Mouse (Mus musculus) embryonic facial prominence, embryonic 11.5 days (tissue): Measurements from ENCODE around the gene Topaz1. TPM values are rescaled to one million over a fixed set of nuclear protein-coding genes. Genes with fewer than 3 reads are reported as not detected.
A peak's percentile ranks its signal among the peaks of the same experiment; 100 is the strongest.

Experiments used
- ATAC-seq: fragments of 200-750 bp; cut with Nextera tagmentation; replicated peaks from 2 replicates; pipeline ENCODE4 v1.8.0; 2017; ENCODE audit warnings: low read depth; ENCODE audit not compliant: insufficient number of reproducible peaks, low FRiP score, low TSS enrichment
- DNase-seq: peaks from one replicate; pipeline ENCODE4 v3.0.0-alpha.2; 2015; ENCODE audit warnings: low spot score
- H3K27ac ChIP-seq: fragments of 300-500 bp; sonication (generic); replicated peaks from 2 replicates; pipeline ENCODE4 v1.5.1; 2014; ENCODE audit warnings: mild to moderate bottlenecking, low read depth, low read length, control low read depth
- H3K27me3 ChIP-seq: fragments of 300-500 bp; sonication (generic); 2 replicates; pipeline ENCODE4 v1.6.1; 2014; ENCODE audit warnings: mild to moderate bottlenecking, low read length, moderate library complexity, mixed read lengths; ENCODE audit not compliant: control insufficient read depth, insufficient read depth
- H3K36me3 ChIP-seq: fragments of 300-500 bp; sonication (generic); replicated peaks from 2 replicates; pipeline ENCODE4 v1.6.1; 2014; ENCODE audit warnings: low read depth, mild to moderate bottlenecking, low read length, moderate library complexity, mixed read lengths; ENCODE audit not compliant: control insufficient read depth, insufficient read depth
- H3K4me1 ChIP-seq: fragments of 300-500 bp; sonication (generic); 2 replicates; pipeline ENCODE4 v1.6.1; 2014; ENCODE audit warnings: low read length, mixed read lengths; ENCODE audit not compliant: control insufficient read depth, insufficient read depth
- H3K4me2 ChIP-seq: fragments of 300-500 bp; sonication (generic); 2 replicates; pipeline ENCODE4 v1.6.1; 2014; ENCODE audit warnings: low read depth, mild to moderate bottlenecking, control low read depth, low read length, moderate library complexity
- H3K4me3 ChIP-seq: fragments of 300-500 bp; sonication (generic); 2 replicates; pipeline ENCODE4 v1.5.1; 2014; ENCODE audit warnings: low read depth, low read length, control low read depth
- H3K9ac ChIP-seq: fragments of 300-500 bp; sonication (generic); replicated peaks from 2 replicates; pipeline ENCODE4 v1.6.1; 2014; ENCODE audit warnings: mild to moderate bottlenecking, control low read depth, low read length
- H3K9me3 ChIP-seq: fragments of 300-500 bp; sonication (generic); replicated peaks from 2 replicates; pipeline ENCODE4 v1.6.1; 2016; ENCODE audit warnings: mild to moderate bottlenecking, low read length, inconsistent platforms, mixed read lengths; ENCODE audit not compliant: control insufficient read depth
- WGBS: fragments of 180-500 bp; shearing (Covaris S2); extraction: QIAGEN DNeasy Blood & Tissue Kit; methylation state at CpG from one replicate; pipeline ENCODE4 v1.1.7; 2014; 5-methylcytosine and 5-hydroxymethylcytosine counted together
- polyA plus RNA-seq: library from polyadenylated mRNA; unstranded; fragments of >200 nt; fragmentation: Nextera tagmentation; extraction: Ambion mirVana; gene quantifications from 2 replicates; pipeline ENCODE4 v1.2.1, GENCODE M21; 2014

The Topaz1 gene
- polyA plus RNA-seq, 1 experiment from 2014 or later, result not detected

DNA sequence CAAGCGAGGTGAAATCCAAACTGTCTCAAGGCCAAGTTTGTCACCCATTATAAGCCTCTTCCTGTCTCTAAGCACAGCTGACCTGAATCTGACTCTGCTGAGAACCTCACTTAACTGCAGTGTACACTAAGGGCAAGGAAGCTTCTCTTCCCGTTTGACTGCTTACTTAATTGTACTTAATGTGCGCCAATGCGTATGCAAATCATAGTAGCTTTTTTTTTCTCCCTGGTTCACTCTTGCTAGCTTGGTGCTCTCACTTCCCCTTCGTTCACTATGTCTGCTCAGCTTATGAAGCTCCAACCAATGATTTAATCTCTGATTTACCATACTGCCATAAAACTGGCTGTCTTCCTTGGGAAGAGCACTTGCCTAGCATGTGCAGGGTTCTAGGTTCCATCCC is 38.1 kb downstream of the Topaz1 start:
- WGBS, result 75% methylated on average over 5 of the region's 5 CpGs
- no peaks in the 10 kb centered on the region for H3K27me3 ChIP-seq
- H3K9me3 ChIP-seq, result no peaks in the 10 kb centered on the region
- H3K4me3 ChIP-seq, result no peak overlapping the region
- ATAC-seq (no peak), DNase-seq (no peak)
- no peak overlapping the region for H3K27ac ChIP-seq
- no peak overlapping the region for H3K4me2 ChIP-seq
- no peak overlapping the region for H3K9ac ChIP-seq
- no peaks in the 10 kb centered on the region for H3K36me3 ChIP-seq
- no peaks in the 10 kb centered on the region for H3K4me1 ChIP-seq

DNA sequence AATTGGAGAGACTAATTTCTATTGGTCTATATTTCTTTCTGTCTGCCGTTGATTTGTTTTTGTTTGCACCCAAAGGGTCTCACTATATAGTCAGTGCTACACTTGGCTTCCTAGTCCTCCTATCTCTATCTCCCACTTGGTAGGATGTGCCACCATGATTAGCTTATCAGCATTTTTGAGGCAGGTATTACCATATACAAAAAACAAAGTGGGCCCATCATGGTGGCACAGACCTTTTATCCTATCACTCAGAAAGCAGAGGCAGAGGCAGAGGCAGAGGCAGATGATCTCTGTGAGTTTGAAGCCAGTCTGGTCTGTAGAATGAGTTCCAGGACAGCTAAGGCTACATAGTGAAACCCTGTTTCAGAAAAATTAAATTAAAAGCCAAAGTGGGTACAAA is 39.4 kb downstream of the Topaz1 start:
- WGBS, result 94% methylated on average over 1 of the region's 1 CpGs
- Histone ChIP-seq H3K27me3 (no peaks in the 10 kb centered on the region), H3K36me3 (no peaks in the 10 kb centered on the region), H3K4me1 (no peaks in the 10 kb centered on the region), H3K9ac (no peak overlapping the region), H3K27ac (no peak overlapping the region), H3K9me3 (no peaks in the 10 kb centered on the region), H3K4me3 (no peak overlapping the region), H3K4me2 (no peak overlapping the region)
- ATAC-seq, result no peak
- DNase-seq, result no peak

DNA sequence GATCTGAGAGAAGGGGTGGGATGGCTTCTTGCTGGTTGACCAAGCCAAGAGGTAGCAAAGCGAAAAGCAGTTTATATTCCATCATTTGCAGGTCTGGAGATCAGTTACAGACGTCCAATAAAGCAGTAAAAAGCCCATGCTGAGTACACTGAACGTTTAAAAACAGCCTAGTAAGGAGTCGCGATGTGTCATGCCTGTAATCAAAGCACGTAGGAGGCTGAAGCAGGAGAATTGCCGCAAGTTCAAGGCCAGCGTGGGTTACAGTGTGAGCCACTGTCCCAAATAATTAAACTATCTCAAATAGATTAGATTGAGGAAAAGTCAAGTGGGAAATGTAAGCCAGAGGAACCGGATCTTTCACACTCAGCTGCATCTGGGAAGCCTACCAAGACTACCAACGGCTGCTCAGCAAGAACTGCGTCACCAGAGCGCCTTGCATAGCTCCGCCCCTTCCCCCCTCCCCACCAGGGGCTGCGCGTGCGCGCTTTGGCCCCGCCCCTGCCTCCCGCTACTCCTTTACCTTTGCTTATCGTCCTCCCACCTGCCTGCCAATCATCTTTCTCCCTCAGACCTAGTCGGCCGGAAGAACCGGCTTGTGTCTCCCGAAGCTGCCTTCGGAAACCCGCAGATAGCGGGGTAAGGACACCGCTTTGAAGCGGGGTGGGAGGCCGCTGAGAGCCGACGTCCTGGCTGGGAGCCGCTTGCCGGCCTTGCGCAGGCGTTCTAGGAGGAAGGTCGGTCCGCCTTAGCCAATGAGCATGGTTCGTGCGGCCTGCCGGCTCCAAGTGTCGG is 58.1 kb downstream of the Topaz1 start, which contains the start of gene Tcaim:
TSS of gene Tcaim (plus strand) at position 487 of the 792 bp plus-strand sequence.
- peak; percentile 97 for ATAC-seq
- Histone ChIP-seq H3K4me1 (no peaks in the 10 kb centered on the region), H3K27ac (peak within 1 kb of the TSS; percentile 79), H3K4me3 (peak within 1 kb of the TSS; percentile 67), H3K27me3 (no peaks in the 10 kb centered on the region), H3K36me3 (no peaks in the 10 kb centered on the region), H3K9me3 (no peaks in the 10 kb centered on the region), H3K9ac (peak within 1 kb of the TSS; percentile 73), H3K4me2 (peak within 1 kb of the TSS; percentile 87)
- DNase-seq, result peak; percentile 93
- WGBS, result 7% methylated on average over 42 of the region's 42 CpGs

DNA sequence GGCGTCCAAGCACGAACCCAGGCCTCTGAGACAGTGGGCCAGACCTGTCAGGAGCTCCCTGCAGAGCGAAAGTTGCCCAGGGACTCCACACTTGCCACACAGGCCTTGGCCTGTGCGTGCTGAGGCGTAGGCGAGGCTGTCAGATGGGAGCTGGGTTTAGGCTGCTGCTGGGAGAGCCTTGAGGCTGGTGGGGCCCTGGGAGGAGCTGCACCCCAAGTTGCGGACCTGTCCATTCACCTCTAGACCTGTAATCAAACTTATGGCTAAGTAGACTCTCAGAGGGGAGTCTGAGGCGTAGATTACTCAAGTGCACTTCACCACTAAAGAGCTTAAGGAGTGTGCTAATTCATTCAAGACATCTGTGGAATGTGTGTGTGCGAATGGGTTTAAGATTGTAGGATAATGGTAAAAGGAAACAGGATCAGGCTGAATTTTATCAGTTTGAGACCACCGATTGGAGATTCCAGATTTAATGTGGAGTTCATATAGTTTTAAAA is 58.7 kb downstream of the Topaz1 start:
- WGBS, result 9% methylated on average over 10 of the region's 10 CpGs
- H3K4me1 ChIP-seq, result no peaks in the 10 kb centered on the region
- peak overlapping the region; percentile 73 for H3K9ac ChIP-seq
- H3K27me3 ChIP-seq, result no peaks in the 10 kb centered on the region
- no peak for ATAC-seq
- peak overlapping the region; percentile 87 for H3K4me2 ChIP-seq
- no peak for DNase-seq
- peak overlapping the region; percentile 79 for H3K27ac ChIP-seq
- H3K36me3 ChIP-seq, result no peaks in the 10 kb centered on the region
- peak overlapping the region; percentile 67 for H3K4me3 ChIP-seq
- H3K9me3 ChIP-seq, result no peaks in the 10 kb centered on the region

DNA sequence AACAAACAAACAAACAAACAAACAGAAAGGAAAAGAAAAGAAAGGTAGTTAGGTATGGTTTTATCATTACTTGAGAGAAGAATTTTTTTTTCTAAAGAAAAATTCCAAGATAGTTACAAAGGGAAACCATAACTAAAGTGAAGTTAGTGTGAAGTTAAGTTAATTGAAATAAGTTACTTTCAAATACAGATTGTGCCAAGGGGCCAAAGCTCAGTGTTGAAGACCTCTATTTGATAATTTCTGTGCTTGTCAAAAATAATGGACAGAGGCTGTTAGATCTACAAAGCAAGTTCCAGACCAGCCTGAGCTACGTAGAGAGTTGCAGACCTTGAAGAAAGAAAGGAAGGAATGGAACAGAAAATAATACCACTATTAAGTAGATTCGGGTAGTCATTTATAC is 60.0 kb downstream of the Topaz1 start:
- Histone ChIP-seq H3K27ac (no peak overlapping the region), H3K27me3 (no peaks in the 10 kb centered on the region), H3K9me3 (no peaks in the 10 kb centered on the region), H3K4me1 (no peaks in the 10 kb centered on the region), H3K9ac (no peak overlapping the region), H3K4me3 (no peak overlapping the region), H3K4me2 (no peak overlapping the region), H3K36me3 (no peaks in the 10 kb centered on the region)
- 88% methylated on average over 2 of the region's 2 CpGs for WGBS
- ATAC-seq (no peak), DNase-seq (no peak)

DNA sequence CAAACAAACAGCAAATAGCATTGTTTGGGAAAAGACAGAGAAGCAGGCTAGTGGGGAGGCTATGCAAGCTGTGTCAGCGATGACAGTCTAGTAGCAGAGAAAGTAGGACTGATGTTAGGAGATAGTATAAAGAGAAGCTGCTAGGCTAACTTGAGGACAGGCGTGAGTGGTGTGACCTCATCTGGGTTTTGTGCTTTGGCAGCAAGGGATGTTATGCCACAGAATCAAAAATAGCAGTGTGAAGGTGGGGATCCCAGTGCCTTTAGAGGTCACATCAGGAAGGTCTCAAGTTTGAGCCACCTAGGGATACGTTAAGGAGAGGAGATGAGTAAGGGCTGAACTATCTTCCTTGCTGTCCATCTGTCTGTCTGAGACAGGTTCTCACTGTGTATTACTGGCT is 63.1 kb downstream of the Topaz1 start:
- H3K9ac ChIP-seq, result no peak overlapping the region
- no peak overlapping the region for H3K4me3 ChIP-seq
- ATAC-seq (no peak), DNase-seq (no peak)
- no peaks in the 10 kb centered on the region for H3K27me3 ChIP-seq
- H3K36me3 ChIP-seq, result no peaks in the 10 kb centered on the region
- no peak overlapping the region for H3K4me2 ChIP-seq
- 92% methylated on average over 3 of the region's 3 CpGs for WGBS
- H3K9me3 ChIP-seq, result no peaks in the 10 kb centered on the region
- no peaks in the 10 kb centered on the region for H3K4me1 ChIP-seq
- no peak overlapping the region for H3K27ac ChIP-seq

DNA sequence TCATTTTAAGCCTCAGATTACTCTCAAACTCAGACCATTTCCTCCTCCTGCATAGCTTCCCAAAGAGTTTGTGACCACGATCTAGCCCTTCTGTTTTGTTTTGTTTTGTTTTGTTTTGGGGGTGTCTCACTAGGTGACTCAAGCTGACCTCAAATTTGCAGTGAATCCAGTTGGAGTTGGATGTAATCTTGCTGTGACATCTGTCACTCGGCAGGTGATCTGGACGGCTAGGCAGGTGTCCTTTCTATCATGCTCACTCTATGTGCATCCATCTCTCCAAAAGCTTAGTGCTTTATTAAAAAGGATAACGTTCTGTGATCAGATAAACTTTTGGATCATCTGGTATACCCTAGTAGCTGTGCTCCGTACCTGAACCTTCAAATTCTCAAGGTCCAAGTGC is 65.2 kb downstream of the Topaz1 start:
- WGBS, result 86% methylated on average over 5 of the region's 5 CpGs
- Histone ChIP-seq H3K4me2 (no peak overlapping the region), H3K27me3 (no peaks in the 10 kb centered on the region), H3K9me3 (no peaks in the 10 kb centered on the region), H3K9ac (no peak overlapping the region), H3K4me3 (no peak overlapping the region), H3K27ac (no peak overlapping the region), H3K4me1 (no peaks in the 10 kb centered on the region), H3K36me3 (no peaks in the 10 kb centered on the region)
- ATAC-seq (no peak), DNase-seq (no peak)

DNA sequence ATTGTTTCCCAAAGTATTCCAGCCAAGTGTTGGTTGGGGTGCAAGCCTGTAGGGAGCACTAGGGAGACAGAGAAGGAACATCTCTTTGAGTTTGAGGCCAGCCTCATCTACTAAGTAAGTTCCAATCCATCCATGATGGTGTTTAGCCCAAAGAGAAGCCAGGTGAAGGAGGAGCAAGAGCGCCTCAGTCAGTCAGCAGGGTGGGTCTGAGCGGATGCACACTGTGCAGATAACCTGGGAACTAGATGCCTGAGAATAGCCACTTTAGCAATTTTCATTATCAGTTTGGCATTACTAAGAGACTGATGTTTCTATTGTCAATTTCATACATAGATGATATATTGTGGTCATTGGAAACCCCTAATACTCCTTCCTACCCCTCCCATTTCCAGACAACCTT is 67.6 kb downstream of the Topaz1 start:
- no peaks in the 10 kb centered on the region for H3K36me3 ChIP-seq
- no peak overlapping the region for H3K27ac ChIP-seq
- WGBS, result 94% methylated on average over 2 of the region's 2 CpGs
- H3K4me2 ChIP-seq, result no peak overlapping the region
- no peaks in the 10 kb centered on the region for H3K4me1 ChIP-seq
- no peaks in the 10 kb centered on the region for H3K9me3 ChIP-seq
- no peak for ATAC-seq
- H3K27me3 ChIP-seq, result no peaks in the 10 kb centered on the region
- no peak overlapping the region for H3K9ac ChIP-seq
- no peak overlapping the region for H3K4me3 ChIP-seq
- no peak for DNase-seq
